Mouse (Mus musculus): ENCODE results near the gene Tmem159.
A peak's percentile ranks its signal among the peaks of the same experiment; 100 is the strongest.

Gene Tmem159

DNA sequence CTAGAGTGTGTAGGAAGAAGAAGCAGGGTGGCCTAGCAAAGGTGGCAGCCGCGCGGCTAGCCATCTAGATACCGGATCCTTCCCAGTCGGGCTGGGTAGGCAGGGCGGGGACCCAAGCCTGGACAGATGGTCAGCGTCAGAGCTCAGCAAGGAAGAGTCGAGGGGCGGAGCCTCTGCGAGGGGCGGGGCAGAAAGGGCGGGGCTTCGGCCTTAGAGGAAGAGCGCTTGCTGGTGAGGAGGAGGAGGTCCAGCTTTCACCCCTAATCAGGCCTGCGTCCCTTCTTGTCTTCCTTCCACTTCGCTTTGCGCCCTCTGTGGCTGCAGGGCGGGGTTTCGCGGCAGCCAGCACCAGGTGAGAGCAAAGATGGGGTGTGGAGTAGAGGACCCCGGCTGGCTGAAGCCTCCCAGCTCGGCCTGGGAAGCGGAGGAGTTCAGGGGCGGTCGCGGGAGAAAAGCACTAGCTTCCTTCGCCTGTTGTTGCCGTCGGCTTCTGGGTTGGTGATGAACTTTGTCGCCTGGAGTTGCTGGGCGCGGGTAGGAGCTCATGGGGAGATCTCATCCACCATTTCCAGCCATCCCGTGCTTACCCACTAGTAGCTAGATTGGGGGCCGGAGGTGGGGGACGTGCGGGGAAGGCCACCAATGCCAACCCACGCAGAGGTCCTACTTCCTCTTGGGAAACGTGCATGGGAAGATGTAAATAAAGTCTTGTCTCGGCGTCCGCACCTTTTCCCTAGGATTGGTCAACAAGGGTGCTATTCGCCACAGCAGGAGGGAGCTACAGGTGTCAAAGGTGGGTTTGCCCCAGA lies at the start of gene Tmem159:
Gene Tmem159 (plus strand): TSS at position 190 of the 809 bp plus-strand sequence.
- peak; percentile 85 for DNase-seq (ENCODE audit: low read depth, low spot score)

DNA sequence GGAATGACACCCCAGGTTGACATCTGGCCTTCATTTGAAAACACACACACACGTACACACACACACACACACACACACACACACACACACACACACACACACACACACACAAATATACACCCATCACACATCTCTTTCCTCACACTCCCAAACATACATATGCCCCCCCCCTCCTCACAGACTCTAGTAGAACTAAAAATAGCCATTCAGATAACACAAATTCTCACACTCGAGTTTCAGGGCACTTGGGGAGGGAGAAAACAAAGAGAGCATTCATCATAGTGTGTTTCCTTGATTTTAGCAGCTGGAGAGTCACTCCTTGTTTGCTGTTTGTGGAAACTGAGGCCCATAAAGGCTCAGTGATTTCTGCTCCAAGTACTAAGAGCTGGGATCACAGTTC lies 48.1 kb upstream of the Tmem159 start:
- no peak for DNase-seq (ENCODE audit: low read depth, low spot score)

DNA sequence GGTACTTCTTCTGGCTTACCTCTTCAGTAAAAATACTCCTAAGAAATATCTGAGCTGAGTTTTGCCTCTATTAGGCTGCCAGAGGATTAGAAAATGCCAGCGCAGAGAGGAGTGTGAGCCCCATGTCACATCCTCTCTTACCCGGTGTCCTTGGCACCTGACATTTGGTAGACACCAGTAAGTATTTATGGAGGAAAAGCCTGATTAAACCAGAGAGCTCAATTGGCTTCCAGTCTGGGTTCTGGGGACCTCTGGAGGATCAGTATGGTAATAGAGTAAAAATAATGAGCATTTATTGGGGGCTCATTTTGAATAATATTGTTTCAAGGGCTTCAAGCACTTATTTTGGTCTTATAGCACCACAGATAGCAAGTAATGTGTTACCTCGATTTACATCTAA lies 46.7 kb upstream of the Tmem159 start:
- no peak for DNase-seq (ENCODE audit: low read depth, low spot score)

DNA sequence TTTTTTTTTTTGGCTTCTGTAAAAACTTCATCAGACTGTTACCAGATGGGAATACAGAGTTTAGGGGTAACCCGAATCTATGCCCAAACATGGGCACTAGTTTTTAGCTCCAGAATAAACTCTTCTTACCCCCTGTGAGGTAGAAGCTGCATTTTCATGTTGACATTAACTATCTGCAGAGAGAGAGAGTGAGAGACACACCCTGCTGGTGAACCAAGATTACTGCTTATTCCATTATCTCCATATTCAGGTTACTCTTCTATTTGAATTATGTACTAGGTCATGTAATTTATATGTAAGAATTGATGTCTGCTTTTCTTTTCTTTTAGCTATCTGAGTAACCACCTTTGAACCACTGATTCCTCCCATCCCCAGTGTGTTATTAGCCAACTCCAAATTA lies 38.1 kb upstream of the Tmem159 start:
- no peak for DNase-seq (ENCODE audit: low read depth, low spot score)

DNA sequence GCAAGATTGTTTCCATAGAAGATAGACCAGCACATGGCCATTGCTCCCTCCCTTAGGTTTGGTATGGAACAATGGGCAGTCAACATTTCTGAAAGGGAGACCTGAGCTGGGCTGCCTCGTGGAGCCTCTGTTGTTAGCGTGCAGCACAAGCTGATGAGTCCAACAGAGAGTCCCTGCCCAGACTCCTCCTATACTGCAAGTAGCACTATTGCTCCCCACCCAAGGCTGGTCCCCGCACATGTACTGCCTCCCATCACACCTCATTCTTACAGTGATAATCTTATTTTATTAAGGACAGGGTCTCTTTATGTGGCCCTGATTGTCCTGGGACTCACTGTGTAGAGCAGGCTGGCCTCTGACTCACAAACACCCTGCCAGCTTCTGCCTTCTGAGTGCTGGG lies 34.0 kb upstream of the Tmem159 start:
- no peak for DNase-seq (ENCODE audit: low read depth, low spot score)

DNA sequence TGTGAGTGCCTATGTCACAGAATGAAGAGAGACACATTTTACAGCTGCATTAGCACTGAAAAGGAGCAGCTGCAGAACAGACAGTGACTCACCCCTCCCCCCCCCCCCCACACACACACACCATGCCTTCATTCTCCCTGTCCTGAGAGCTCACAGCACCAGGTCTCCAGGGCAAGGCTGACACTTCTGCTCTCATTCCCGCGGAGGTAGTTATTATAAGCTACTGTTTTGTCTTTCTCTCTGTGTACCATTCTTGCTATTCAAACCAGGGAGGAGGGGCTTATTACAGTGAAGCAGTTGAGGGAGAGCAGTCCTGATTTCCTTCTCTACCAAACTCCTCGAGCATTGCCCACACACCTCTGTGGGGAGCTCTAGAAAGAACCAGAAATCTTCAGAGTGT lies 33.0 kb upstream of the Tmem159 start:
- no peak for DNase-seq (ENCODE audit: low read depth, low spot score)

DNA sequence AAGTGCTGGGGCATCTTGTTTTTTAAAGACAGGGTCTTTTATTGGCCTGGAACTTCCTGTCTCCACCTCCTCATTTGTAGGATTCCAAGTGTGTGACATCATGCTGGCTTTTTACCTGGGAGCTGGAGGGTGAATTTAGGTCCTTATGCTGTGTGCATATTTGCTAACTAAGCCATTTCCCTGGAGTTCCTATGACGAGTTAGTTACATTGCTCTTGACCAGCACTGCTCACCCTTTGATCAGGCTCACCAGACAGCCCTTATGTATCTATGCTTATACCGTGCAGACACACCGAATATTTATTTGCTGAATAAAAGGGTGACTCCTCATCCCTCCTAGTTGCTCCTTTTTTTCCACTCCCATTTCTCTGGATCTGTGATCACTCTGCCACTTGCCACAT lies 22.0 kb upstream of the Tmem159 start:
- no peak for DNase-seq (ENCODE audit: low read depth, low spot score)

DNA sequence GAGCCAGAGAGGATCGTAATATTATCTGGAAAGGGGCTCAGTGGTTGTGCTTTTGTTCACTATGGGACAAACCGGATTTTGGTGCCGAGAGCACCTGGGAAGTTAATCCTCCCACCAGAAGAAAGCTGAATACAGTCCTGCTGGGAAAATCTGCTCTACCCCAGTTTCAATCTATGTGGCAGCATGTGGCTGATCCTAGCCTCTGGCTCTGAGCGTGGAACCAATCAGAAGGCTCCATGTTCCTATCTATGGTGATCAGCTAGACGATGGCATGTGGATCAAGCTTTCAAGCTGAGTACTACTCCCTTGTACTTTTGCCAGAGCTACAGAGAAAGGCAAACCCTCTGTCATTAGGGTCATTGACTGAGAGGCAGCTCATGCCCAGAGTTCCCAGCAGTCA lies 9.1 kb upstream of the Tmem159 start:
- no peak for DNase-seq (ENCODE audit: low read depth, low spot score)

DNA sequence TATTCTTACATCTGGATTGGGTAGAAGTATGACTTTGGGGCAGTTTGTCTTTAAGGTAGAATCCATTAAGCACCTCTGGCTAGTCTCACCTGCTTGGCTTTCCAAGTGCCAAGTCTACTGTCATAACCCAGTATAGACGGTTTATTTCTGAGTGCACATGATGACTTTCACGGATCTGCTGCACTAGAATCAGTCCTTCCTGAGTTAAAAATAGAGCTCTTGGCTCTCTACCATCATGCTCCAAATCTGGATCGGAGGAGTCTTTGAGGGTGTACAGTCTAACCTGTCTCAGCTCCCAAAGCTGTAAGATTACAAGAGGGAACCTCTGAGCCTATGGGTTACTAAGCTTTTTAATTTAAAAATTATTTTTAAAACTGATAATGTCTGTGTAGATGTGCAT lies 7.9 kb upstream of the Tmem159 start:
- no peak for DNase-seq (ENCODE audit: low read depth, low spot score)

DNA sequence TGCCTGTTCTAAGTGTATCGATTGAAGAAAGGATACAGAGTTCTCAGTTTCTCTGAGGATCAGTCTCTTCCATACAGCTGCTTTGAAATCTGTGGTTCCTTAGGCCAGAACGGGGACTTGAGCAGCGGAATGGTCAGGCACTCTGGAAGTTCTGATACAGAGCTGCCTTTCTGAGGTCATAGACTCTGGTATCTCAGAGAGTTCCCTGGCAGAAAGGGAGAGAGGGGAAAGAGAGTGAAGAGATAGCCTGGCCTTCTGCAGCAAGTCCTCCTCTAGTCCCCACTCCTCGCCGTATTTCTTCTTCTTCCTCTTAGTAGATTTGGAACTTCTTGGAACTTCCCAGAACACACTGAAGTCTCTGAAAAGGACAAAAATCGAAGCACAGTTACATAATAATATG lies 7.0 kb upstream of the Tmem159 start, which contains the start of gene Dnah3:
Gene Dnah3 (minus strand): TSS at position 101 of the 400 bp plus-strand sequence.
- no peak for DNase-seq (ENCODE audit: low read depth, low spot score)

DNA sequence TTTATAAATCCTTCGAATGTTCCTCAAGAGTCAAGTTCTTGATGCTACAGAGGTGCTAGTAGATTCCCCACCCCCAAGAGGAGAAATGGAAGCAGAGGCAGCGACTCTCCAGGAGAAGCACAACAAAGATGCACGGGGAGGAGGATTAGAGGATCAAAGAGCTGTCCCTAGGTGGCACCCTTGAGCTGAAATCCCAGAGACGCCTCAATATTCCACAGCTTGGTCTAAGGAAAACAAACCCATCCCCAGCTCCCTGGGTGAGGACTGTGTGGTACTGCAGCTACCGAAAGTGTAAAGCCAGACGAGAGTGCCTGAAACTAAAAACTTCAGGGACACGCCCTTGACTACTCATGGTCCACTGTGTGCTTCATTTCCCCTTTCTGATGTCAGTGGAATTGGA lies 4.3 kb upstream of the Tmem159 start:
- DNase-seq (ENCODE audit: low read depth, low spot score) = peak; percentile 89

DNA sequence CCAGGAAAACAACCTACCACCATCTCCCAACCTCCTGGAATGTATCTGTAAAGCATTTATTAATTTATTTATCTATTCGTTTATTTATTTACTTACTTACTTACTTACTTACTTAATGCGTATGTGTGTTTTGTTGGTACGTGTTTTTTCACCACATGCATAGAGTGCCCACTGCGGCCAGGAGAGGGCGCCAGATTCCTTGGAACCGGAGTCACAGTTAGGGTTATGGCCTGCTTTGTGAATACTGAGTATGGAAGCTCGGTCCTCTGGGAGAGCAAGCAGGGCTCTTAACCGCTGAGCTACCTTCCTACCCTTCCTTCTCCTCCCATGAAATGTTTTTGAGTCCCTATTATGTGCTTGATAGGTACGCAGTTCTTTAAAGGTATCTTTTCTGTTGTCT lies 3.8 kb upstream of the Tmem159 start:
- peak; percentile 87 for DNase-seq (ENCODE audit: low read depth, low spot score)

DNA sequence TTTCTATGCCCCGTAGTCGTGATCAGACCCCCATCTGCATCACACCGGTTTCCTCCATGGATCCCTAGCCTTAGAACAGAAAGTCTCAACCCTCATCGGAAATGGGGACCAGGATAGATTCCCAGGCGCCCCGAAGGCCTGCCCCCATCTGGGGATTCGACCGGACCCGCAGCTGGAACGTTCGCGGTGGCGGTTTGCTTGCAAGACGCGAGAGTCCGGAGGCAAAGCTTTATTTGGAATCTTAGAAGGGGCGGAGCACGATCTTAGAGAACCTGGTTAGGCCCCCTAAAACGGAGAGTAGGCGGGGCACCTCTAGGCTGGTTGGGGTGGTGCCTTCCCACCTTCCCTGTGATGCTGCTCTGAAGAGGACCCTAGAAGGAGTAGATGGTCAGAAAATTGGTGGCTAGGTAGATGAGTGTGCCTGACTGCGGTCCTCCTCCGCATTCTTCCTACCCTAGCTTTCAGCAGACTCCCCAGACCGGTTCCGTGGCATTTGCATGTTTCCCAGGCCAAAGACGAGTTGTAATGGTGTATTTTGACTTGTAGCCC lies 940 bp downstream of the Tmem159 start:
- peak; percentile 47 for DNase-seq (ENCODE audit: low read depth, low spot score)

DNA sequence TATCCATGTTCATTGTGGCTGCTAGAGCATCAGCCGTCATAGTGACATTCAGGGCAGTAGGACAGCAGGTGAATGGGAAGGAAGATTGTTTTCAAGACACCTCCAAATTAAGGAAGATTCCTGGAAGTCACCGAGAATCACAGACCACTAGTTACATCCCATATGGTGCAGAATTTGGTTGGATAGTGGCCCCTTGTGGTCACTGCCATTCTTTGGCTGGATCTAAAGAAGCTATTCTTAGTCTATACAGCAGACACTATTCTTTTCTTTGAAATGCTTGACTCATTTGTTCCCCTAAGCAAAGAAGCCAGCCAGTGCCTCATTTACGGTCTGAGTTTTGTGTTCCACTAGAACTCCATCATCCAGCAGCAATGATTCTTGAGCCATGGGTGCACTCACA lies 2.8 kb downstream of the Tmem159 start:
- DNase-seq (ENCODE audit: low read depth, low spot score) = no peak

DNA sequence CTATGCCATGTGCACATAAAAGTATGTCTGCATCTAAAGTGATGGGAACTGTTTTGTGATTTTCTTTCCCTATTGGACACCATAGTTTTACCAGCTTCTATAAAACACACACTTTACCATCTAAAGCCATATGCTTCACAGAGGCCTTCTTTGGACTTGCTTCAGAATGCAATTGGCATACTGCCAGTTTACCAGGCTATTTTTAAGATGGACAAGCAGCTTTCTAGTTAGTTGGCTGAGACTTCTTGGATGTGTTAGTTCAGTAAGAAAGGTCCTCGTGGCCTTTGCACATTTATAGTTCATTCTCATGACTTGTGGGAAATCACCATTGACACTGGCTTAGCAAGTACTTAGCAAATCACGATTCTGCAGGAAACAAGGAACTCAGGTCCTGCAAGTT lies 4.2 kb downstream of the Tmem159 start:
- no peak for DNase-seq (ENCODE audit: low read depth, low spot score)

DNA sequence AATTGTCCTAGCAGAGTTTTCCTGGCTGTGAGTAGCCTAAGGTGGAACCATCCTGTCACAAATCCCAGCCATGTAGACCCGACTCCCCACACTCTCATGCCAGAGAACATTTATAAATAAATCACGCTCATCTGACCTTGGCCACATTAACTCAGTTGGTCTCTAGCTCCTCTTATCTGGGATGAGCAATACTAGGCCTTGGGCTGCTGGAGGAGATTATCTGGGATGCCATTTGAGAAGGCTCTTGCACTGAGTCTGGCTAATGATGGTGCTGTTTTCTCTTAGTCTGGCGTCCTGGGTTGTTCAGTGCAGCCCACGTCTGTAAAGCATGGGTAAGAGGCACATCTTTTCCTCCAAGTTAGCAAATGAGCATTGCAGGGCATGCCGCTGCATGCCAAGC lies 7.5 kb downstream of the Tmem159 start:
- DNase-seq (ENCODE audit: low read depth, low spot score) = no peak

DNA sequence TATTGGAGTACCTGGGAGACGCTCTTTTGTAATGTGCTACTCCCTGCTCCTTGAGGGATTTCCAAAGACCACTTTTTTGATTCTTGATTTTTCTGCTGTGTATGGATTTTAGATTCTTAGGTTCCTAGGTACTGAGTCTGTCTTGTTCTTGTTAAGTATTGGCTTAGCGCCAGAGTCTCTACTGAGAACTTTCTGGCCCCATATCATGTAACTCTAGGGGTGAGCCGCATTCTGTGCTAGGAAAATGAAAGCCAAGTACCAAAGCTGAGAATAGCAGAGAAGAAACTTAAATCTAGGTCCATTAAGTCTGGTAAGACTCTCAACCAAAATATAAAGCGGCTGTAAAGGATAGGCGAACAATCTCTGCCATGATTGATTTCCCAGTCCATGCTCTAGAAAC lies 14.8 kb downstream of the Tmem159 start:
- no peak for DNase-seq (ENCODE audit: low read depth, low spot score)

DNA sequence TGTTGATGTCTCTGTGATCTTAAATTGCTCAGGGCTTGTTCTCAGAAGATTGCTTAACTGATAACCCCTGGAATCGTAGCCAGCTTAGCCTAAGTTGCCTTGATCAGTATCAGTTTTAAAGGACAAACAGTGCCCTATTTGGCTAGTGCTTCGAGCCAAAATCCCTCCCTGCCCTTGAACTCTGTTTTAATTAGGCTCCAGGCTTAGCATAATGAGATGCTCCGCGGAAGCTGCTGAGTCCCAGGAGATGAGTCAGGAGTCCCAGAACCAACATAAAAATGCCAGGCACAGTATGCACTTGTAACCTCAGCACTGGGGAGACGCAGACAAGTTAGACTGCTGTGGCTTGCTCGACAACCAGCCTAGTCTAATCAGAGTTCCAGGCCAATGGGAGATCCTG lies 15.4 kb downstream of the Tmem159 start:
- no peak for DNase-seq (ENCODE audit: low read depth, low spot score)

DNA sequence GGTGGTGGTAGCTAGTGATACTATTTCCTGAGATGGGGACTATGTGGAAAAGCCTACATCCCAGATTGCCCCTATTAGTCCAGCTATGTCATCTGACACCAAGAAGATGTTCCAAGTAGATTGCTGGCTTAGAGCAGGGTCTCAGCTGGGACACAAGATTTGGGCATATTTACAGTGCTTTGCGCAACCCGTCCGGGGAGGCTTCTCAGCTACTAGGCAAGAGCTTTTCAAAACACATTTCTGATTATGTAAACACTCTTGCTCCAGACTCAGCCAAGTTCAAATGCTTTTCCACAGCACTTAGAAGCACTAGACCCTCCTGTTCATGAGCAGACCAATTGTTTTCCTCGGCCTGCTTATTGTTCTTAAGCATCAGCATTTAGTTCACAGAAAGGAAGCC lies 21.6 kb downstream of the Tmem159 start:
- DNase-seq (ENCODE audit: low read depth, low spot score) = no peak

DNA sequence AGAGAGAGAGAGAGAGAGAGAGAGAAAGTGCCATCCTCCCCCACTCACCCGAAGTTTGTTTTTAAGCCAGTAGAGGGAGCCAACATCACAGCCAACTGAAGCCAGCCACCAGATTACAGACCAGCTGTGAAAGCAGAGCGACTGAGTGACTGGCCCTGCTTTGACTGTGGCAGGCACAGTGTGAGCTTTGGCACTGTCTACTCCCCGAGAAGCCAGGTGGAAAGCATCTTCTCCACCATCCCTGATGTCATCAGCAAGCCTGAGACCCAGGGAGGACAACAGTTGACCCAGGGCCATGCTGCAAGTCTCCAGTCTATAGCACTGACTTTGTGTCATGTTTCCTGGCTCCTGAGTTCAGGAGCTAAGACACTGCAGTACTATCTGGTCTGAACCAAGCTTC lies 22.7 kb downstream of the Tmem159 start:
- DNase-seq (ENCODE audit: low read depth, low spot score) = peak; percentile 57

DNA sequence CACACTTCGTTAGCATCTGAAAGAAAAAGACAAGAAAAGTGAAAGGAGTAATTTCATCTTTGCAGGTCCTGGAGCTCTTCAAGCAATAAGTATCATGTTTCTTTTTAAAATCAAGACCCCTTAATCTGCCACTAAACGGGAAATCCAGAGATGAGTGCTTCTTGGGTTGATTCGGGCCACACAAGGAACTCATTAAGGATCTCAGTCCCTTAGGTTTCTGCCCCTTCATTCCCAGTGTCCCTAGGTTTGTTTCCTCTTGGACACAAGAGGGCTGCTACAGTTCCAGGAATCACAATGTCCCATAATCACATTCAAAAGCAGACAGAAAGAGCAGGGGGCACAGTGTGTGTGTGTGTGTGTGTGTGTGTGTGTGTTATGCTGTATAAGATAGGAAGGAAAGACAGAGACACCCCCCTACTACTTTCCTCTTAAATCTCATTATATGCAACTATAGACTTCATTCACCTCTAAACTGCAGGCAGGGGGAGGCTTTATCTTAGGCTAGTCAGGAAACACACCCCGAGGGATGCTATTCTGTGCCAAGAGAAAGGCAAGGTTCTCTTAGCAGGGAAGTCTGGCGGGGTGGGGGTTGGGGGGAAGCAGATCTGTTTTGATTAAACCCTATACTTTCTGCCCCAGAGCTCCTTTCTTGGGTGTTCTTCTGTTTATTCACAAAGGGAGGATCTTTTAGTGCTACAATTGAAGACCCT lies 25.0 kb downstream of the Tmem159 start:
- DNase-seq (ENCODE audit: low read depth, low spot score) = no peak

DNA sequence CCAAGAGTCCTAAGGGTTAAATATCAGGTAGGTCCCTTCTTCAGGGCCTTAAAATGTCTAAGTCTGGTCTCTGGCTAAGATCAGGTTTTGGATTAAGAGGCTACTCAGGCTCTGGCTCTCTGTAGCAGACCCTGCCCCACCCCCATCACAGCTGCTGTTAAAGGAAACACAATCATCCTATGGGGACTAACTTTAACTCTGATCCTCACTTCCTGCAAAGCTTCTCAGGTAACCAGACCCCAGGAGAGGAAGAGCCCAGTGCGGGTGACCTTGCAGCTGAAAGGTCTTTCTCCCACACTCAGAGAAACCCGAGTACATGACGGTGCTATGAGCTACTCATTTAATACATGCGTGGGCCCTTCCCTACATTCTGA lies 25.5 kb downstream of the Tmem159 start:
- peak; percentile 16 for DNase-seq (ENCODE audit: low read depth, low spot score)

DNA sequence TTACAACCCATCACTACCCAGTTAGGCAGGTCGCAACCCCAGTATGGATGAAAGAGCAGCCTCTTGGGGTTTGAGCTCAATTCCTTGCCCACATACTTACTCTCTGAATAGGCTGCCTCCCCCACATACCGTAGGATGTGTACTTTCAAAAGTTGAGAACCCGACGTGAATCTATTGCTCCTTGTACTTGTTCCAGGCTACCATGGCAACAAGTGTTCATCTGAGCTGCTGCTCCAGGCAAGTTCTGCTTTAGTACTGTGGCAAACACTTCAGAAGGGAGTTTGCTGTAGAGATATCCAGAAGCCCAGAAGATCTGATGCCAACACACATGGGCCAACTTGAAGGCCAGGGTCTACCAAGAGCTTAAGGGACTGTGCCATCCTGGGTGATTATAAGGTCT lies 26.8 kb downstream of the Tmem159 start:
- DNase-seq (ENCODE audit: low read depth, low spot score) = no peak

All from R1 (cell line).